Mouse (Mus musculus): ENCODE measurements around the gene E2f3.

E2f3 gene

DNA sequence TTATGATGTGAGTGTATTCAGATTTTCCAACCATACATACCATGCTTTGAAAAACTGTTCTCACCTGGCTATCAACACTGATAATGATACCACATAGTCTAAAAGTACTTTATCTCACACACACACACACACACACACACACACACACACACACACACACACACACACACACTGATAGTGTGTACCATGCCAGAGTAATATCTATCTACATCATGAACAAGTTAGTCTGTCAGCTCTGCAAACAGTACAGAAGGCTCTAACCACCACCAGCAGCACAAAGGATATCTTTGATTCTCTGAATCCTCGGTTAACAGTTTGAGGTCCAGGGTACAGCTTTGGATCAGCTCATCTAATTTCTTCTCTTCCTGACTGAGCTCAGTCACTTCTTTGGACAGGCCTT is 69.3 kb downstream of the E2f3 start:
- DNase-seq (ENCODE audit: low read depth), result no peak

DNA sequence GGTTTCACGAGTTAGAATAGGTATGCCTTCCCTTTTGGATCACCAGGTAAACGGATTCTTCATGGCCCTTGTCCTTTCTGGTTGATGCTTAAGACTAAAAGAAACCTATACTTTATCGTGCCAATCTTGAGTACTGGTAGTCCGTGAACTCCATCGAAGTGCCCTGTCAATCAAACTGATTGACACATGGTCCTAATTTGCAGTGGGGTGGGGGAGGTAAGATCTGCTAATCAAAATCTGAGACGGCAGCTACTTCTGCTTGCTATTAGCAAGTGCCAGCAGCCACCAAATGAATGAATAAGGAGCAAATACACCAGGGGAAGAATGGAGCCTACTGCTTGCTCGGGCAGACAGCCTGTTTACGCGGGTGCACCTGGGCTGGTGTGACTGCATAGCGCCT is 72.3 kb downstream of the E2f3 start:
- no peak for DNase-seq (ENCODE audit: low read depth)

DNA sequence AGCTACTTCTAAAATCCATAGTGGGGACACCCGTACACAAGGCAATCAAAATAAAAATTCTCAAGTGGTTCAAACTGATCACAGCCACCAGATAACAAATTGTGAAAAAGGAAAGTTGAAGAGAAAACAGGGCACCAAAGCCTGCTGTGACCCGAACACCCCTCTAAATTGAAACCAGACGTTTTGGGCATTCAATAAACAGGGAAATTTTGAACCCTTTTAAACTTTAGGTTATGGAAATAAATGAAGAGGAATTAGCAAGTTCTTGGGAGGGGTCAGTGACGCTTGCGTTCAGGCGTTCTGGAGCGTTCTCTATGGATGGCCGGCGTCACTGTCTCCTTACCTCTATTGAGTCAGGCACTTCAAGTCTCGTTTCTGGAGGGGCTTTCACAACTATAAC is 72.8 kb downstream of the E2f3 start:
- DNase-seq (ENCODE audit: low read depth), result no peak

DNA sequence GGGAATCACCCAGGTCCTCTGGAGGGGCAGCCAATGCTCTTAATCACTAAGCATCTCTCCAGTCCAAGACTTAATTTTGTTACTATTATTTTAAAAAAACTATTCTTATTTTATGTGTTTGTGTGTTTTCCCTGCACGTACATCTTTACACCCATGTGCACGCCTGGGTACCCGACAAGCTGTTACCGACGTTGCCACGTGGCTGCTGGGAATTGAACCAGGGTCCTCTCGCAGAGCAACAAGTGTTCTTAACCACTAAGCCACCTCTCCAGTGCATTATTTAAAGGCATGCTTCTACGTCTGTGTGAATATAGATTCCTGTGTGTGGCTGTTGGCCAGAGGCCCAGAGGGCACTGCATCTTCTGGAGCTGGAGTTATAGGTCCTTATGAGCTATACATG is 73.6 kb downstream of the E2f3 start:
- no peak for DNase-seq (ENCODE audit: low read depth)

DNA sequence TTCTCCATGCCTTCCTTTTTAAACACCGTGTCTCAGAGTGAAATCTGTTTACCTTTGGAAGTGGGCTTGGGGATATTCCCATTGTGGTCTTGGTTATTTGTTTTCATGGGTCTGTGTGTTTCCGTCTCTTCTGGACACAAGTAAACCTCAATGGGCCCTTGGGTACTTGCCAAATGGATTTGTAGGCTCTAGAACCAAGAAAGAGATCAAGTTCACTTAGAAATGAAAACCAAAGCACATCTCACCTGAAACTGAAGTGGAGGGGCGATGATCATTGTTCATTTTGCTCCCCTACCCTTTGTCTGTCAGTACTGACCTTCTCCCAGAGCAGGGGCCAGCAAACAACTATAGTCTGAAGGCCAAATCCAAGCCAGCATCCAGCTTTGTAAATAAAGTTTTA is 74.7 kb downstream of the E2f3 start:
- no peak for DNase-seq (ENCODE audit: low read depth)

DNA sequence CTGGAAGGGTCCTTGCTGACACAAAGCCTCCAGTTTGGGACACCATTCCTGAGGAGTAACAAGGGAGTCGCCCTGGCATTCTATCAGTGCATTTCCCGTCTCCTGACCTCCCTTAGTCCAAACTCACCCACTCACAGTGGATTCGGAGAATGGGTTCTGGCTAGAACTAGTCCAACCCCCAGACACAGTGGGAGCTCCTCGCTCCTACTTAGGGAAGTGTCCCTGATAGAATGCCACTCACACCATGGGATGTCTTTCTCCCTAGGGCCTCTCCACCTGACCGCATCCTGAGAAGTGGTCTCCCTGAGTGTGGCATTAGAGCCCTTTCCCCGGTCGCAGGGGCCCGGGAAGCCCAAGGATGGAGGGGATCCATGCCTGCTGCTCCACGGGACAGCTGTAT is 77.4 kb downstream of the E2f3 start:
- DNase-seq (ENCODE audit: low read depth), result no peak

DNA sequence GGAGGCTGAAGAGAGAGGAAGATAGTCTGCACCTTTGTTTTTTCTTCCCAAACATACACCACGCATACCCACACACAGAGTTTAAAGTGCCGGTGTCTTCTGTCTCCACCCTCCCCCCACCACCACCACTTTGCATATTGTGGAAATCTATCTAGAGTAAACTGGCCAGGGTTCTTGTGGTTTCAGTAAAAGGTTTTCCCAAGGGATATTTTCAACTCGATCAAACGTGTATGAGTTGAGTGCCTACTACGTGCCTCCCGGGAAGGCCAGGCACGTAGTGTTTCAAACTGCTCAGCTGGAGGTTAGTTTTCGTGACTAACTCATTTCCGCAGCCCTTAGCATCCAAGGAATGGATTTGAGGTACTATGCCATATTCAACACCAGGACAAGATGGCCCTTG is 77.9 kb downstream of the E2f3 start:
- DNase-seq (ENCODE audit: low read depth), result no peak

DNA sequence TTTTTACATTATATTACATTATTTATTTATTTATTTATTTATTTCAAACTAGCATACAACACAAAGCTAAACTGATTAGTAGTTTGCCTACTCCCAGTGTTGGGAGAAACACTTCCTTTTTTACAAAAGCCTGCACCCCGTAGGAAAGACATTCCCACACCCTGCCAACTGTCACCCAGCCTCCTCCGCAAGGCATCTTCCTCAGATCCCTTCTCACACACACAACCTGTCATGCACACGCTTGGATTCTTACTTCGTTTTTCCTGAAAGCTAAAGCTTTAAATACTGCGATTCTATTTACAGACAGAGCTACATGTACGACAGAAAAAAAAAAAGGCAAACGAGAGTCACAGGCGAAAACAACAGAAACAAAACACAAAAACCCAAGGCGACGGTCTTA is 79.1 kb downstream of the E2f3 start:
- DNase-seq (ENCODE audit: low read depth), result no peak

DNA sequence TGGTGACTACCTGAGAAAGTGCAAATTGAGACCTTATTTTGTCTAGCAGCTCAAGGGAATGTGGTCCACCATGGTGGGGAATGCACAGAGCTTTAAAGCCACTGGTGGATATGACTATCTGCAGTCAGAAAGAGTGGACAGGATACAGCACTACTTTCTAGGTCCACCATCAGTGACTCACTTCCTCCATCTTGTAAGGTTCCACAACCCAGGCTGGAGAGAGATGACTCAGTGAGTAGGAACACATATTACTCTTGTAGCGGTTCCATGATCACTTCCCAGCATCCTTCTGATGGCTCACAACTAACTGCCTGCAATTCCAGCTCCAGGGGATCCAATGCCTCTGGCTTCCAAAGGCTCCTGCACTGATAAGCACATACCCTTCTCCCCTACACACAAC is 82.5 kb downstream of the E2f3 start:
- DNase-seq (ENCODE audit: low read depth), result peak; percentile 13

DNA sequence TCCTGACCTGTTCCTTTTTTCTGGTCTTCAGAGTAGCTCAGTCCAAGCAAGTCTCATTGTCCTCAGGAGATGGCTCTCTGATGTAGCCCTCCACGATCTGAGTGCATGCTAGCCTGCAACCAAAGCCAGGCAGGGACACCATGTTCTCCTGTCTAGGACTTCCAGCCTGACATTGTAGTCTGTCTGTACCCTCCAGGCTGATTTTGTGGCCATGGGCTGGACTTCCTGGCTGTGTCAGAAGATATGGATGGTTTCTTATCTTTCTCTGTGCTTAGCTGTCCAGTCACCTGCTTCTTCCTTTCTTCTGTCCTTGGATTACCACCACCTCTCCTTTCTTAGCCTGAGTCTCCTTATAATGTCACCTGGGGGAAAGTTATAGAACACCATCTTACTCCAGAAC is 83.2 kb downstream of the E2f3 start:
- DNase-seq (ENCODE audit: low read depth), result no peak

DNA sequence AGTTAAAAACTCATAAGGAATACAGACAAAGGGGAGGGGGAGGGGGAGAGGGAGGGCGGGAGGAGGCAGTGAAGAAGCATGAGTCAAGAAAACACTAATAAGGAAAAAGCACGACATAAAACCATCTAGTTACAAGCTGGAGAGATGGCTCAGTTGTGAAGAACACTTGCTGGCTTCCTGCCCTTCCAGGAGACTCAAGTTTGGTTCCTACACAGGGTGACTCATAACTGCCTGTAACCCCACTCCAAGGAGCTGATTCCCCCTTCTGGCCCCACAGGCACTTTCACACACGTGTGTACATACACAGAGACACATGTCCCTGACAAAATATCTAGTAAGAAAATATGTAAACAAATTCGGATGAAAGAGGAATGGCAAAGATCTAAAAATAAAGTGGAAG is 84.2 kb downstream of the E2f3 start:
- DNase-seq (ENCODE audit: low read depth), result peak; percentile 66

DNA sequence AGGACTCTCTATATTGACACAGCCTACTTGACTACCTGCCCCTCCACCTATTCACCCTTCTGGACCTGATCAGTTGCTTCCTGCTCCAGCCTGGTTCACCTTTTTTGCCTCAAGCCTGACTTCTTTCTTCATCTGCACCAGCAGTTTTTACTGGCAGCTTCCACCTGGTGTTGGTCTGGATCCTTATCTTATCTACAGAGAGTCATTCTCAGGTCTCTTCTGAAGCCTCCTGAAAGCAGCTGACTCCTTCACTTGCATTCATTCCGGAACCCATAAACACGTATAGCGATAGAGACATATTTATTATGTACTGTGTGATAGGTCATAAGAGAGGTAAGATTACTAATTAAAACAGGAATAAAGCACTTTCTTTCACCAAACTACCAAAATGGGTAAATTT is 119.1 kb downstream of the E2f3 start:
- DNase-seq (ENCODE audit: low read depth), result no peak

DNA sequence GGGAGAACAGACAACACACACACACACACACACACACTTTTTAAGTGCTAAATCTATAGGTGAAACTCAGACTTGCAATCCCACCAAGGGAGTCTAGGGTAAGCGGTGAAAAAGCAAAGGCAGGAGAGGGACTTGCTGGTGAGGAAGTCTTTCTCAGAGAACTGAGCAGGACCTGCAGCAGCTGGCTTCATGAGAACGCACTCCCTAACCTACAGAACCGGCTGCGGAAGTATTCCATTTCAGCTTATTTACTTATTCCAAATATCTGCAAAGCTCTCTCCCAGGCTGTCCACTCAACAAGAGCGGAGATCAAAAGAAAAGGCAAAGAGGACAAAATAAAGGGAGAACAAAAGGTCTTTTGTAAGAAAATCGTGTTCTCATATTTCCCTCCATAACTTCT is 121.5 kb downstream of the E2f3 start:
- no peak for DNase-seq (ENCODE audit: low read depth)

DNA sequence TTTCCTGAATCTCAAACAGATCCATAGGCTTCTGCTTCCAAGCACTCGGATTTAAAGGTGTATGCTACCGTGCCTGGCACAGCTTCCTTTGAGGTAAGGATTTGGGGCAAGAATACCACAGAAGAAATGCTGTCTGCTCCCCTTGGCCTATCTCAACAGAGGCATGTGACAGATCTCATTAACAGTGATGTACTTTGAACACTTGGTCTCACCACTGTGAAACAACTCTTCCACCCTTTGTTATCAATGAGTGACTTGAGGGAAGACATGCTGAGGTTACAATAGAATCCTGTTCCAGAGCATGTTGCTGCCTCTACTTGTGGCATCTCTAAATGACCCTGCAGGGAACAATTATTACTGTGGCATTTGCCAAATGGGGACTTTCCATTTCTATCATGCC is 125.8 kb downstream of the E2f3 start:
- DNase-seq (ENCODE audit: low read depth), result no peak

DNA sequence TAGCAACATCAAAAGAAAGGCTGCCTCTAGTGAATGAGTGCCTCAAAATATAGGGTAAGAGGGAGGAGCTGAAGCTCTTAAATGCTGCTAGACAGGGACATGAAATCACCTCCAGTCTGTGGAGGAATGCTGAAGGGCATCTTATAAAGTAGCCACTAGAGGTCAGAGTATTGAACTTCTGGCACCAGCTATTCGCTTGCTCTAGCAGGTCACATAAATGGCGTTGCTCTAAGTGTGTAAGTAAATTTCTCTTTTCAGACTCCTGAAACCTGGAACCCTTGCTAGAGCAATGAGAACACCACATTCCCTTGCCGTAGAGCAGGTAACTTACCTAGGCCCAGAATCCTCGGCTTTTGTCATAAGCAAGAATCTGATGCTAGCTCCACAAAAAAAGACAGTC is 128.4 kb downstream of the E2f3 start:
- peak; percentile 73 for DNase-seq (ENCODE audit: low read depth)
